Mouse (Mus musculus) MEL (cell line): ENCODE measurements at regions not wholly inside any gene's neighbourhood (a gene's known extent, or its start where the extent isn't known, plus 50 kb on each side); places are given as distances from the start of the nearest gene placed in this dataset.

Experiments
- DNase-seq: peaks from one replicate; pipeline ENCODE4 v3.0.0; 2011; ENCODE audit warnings: low read depth, low spot score
- H3K27ac ChIP-seq: 2 replicates; pipeline ENCODE4 v1.5.1; 2012; ENCODE audit warnings: low read depth, mild to moderate bottlenecking, control low read depth, low read length, moderate library complexity; ENCODE audit not compliant: control insufficient read depth
- H3K27me3 ChIP-seq, 2 experiments: fragments of 150-350 bp in 1 of 2; sonication (generic) in 1 of 2; 2 replicates each; pipeline ENCODE4 v1.6.1; 2012; ENCODE audit warnings: low read length in 2 of 2, mild to moderate bottlenecking in 2 of 2, improper control_type of control experiment in 1 of 2, moderate library complexity in 1 of 2; ENCODE audit not compliant: insufficient read depth in 2 of 2, control insufficient read depth in 1 of 2
- H3K36me3 ChIP-seq, 2 experiments: 2 replicates each; pipeline ENCODE4 v1.6.1; 2012 to 2014; ENCODE audit warnings: low read length in 2 of 2, improper control_type of control experiment in 1 of 2, inconsistent platforms in 1 of 2, mild to moderate bottlenecking in 1 of 2; ENCODE audit not compliant: insufficient read depth in 2 of 2, control insufficient read depth in 1 of 2
- H3K4me1 ChIP-seq, 2 experiments: fragments of 150-350 bp in 1 of 2; sonication (generic) in 1 of 2; 2 replicates each; pipeline ENCODE4 v1.6.1; 2012; ENCODE audit warnings: low read length in 2 of 2, improper control_type of control experiment in 1 of 2, mild to moderate bottlenecking in 1 of 2; ENCODE audit not compliant: insufficient read depth in 2 of 2, control insufficient read depth in 1 of 2
- H3K4me3 ChIP-seq, 2 experiments: fragments of 150-350 bp in 1 of 2; sonication (generic) in 1 of 2; 2 replicates each; pipeline ENCODE4 v1.5.1; 2012; ENCODE audit warnings: low read depth in 2 of 2, low read length in 2 of 2, mild to moderate bottlenecking in 2 of 2, moderate library complexity in 2 of 2, control low read depth in 1 of 2, improper control_type of control experiment in 1 of 2; ENCODE audit not compliant: control insufficient read depth in 1 of 2, insufficient read depth in 1 of 2
- H3K79me2 ChIP-seq: 2 replicates; pipeline ENCODE4 v1.6.1; 2012; ENCODE audit warnings: mild to moderate bottlenecking, low read length, moderate library complexity; ENCODE audit not compliant: control insufficient read depth, poor library complexity, insufficient read depth
- H3K9ac ChIP-seq: 2 replicates; pipeline ENCODE4 v1.6.1; 2012; ENCODE audit warnings: low read depth, mild to moderate bottlenecking, control low read depth, low read length, moderate library complexity; ENCODE audit not compliant: control insufficient read depth, poor library complexity, severe bottlenecking
- H3K9me3 ChIP-seq: fragments of 150-350 bp; sonication (generic); replicated peaks from 2 replicates; pipeline ENCODE4 v1.6.1; 2012; ENCODE audit warnings: mild to moderate bottlenecking, low read length, improper control_type of control experiment, moderate library complexity; ENCODE audit not compliant: insufficient read depth
- BHLHE40 ChIP-seq: IDR thresholded peaks from 2 replicates; pipeline ENCODE4 v1.6.1; 2012; ENCODE audit warnings: low read depth, mild to moderate bottlenecking, inconsistent platforms, low read length, improper control_type of control experiment, borderline replicate concordance
- CTCF ChIP-seq, 3 experiments: IDR thresholded peaks in 2 of 3; conservative IDR thresholded peaks in 1 of 3; 2 replicates each; pipeline ENCODE4 v1.5.1; 2011 to 2012; ENCODE audit warnings: low read length in 3 of 3, low read depth in 2 of 3, mild to moderate bottlenecking in 2 of 3, improper control_type of control experiment in 1 of 3, inconsistent platforms in 1 of 3, mixed read lengths in 1 of 3, moderate library complexity in 1 of 3; ENCODE audit not compliant: control insufficient read depth in 1 of 3, insufficient read depth in 1 of 3, poor library complexity in 1 of 3, severe bottlenecking in 1 of 3
- ETS1 ChIP-seq: IDR thresholded peaks from 2 replicates; pipeline ENCODE4 v1.6.1; 2012; ENCODE audit warnings: low read depth, mild to moderate bottlenecking, inconsistent platforms, low read length, improper control_type of control experiment, moderate library complexity
- GABPA ChIP-seq: IDR thresholded peaks from 2 replicates; pipeline ENCODE4 v1.6.1; 2012; ENCODE audit warnings: low read depth, mild to moderate bottlenecking, inconsistent platforms, low read length, improper control_type of control experiment, moderate library complexity
- GATA1 ChIP-seq: IDR thresholded peaks from 2 replicates; pipeline ENCODE4 v1.6.1; 2011; ENCODE audit warnings: low read depth, low read length, improper control_type of control experiment
- HCFC1 ChIP-seq: IDR thresholded peaks from 2 replicates; pipeline ENCODE4 v1.6.1; 2012; ENCODE audit warnings: low read depth, mild to moderate bottlenecking, inconsistent platforms, low read length, improper control_type of control experiment, moderate library complexity
- JUND ChIP-seq: IDR thresholded peaks from 2 replicates; pipeline ENCODE4 v1.6.1; 2011; ENCODE audit warnings: low read depth, mild to moderate bottlenecking, improper control_type of control experiment, low read length
- KAT2A ChIP-seq: conservative IDR thresholded peaks from 2 replicates; pipeline ENCODE4 v1.6.1; 2012; ENCODE audit warnings: low read depth, low read length, improper control_type of control experiment, inconsistent platforms
- MAFK ChIP-seq: IDR thresholded peaks from 2 replicates; pipeline ENCODE4 v1.6.1; 2011; ENCODE audit warnings: low read depth, mild to moderate bottlenecking, low read length, improper control_type of control experiment, borderline replicate concordance
- MAZ ChIP-seq: IDR thresholded peaks from 2 replicates; pipeline ENCODE4 v1.6.1; 2012; ENCODE audit warnings: low read depth, mild to moderate bottlenecking, inconsistent platforms, low read length, improper control_type of control experiment
- MXI1 ChIP-seq: IDR thresholded peaks from 2 replicates; pipeline ENCODE4 v1.6.1; 2011; ENCODE audit warnings: mild to moderate bottlenecking, low read depth, low read length, improper control_type of control experiment
- MYB ChIP-seq: IDR thresholded peaks from 2 replicates; pipeline ENCODE4 v1.6.1; 2011; ENCODE audit warnings: mild to moderate bottlenecking, low read depth, low read length, improper control_type of control experiment
- NRF1 ChIP-seq: IDR thresholded peaks from 2 replicates; pipeline ENCODE4 v1.6.1; 2014; ENCODE audit warnings: low read depth, mild to moderate bottlenecking, inconsistent platforms, low read length, improper control_type of control experiment, moderate library complexity; ENCODE audit not compliant: poor library complexity, insufficient read depth, severe bottlenecking
- POLR2AphosphoS5 ChIP-seq: IDR thresholded peaks from 2 replicates; pipeline ENCODE4 v1.6.1; 2012; ENCODE audit warnings: low read depth, borderline replicate concordance, mild to moderate bottlenecking, inconsistent platforms, low read length, moderate library complexity, mixed read lengths
- RCOR1 ChIP-seq: IDR thresholded peaks from 2 replicates; pipeline ENCODE4 v1.6.1; 2012; ENCODE audit warnings: low read depth, mild to moderate bottlenecking, inconsistent platforms, low read length, improper control_type of control experiment
- SIN3A ChIP-seq: IDR thresholded peaks from 2 replicates; pipeline ENCODE4 v1.6.1; 2012; ENCODE audit warnings: low read length, improper control_type of control experiment, inconsistent platforms
- TAL1 ChIP-seq: IDR thresholded peaks from 2 replicates; pipeline ENCODE4 v1.6.1; 2012; ENCODE audit warnings: mild to moderate bottlenecking, inconsistent platforms, low read length, moderate library complexity, mixed read lengths
- ZKSCAN1 ChIP-seq: IDR thresholded peaks from 2 replicates; pipeline ENCODE4 v1.6.1; 2012; ENCODE audit warnings: low read depth, mild to moderate bottlenecking, inconsistent platforms, low read length, improper control_type of control experiment, moderate library complexity

DNA sequence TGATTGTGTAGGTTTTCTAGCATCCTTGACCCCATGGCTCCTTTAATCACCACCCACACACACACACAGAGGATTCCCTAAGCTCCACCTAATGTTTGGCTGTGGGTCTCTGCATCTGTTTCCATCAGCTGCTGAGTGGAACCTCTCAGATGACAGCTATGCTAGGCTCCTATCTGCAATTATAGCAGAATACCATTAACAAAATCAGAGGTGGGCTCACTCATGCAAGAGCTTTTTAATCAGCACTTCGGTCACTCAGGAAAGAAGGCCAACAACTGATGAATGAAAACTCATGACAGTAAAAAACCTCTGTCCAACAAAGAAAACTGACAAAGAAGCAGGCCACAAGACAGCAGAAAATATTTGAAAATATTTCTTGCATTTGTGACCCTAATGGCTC, 147.1 kb upstream of the Irak1bp1 start:
- no peaks in the 10 kb centered on the region for H3K79me2 ChIP-seq
- no peaks in the 10 kb centered on the region for H3K27me3 ChIP-seq

DNA sequence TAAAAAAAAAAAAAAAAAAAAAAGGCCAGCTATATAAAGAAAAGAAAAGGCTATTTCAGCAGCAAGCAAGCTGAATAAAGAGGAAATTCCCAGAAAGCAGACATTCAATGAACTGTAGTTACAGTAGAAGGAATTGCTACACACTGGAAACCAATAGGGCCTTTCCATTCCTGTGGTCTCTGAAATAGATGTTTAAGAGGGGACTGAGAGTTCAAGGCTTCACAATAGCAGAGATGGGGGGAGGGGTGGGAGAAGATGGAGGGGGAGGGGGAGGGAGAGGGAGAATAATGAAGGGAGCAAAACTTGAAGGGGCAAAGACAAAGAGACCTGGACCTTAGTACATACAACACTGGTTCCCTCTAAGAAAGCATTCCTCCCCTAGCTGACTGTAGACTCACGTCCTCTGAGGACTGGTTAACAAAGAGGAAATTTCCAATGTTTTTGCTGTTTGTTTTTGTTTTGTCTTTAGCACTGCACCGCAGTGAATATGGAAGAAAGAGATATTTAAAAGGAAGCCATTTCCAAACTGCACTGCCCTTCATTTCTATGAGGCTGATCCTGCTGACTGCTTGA, 119.8 kb upstream of the Irak1bp1 start:
- Histone ChIP-seq H3K27ac (no peak overlapping the region), H3K4me3 (no peak overlapping the region)

More for the DNA sequence above, 147.1 kb upstream of the Irak1bp1 start:
- TF ChIP-seq NRF1 (no peak), KAT2A (no peak), CTCF (IDR thresholded peaks at IDR 0.05 in 2 of 3, conservative IDR thresholded peaks at IDR 0.05 in 1 of 3; ENCODE audit: control insufficient read depth in 1 of 3, insufficient read depth in 1 of 3, low read depth in 2 of 3, low read length in 3 of 3, poor library complexity in 1 of 3, severe bottlenecking in 1 of 3) (no peak)
- H3K9me3 ChIP-seq: no peaks in the 10 kb centered on the region
- no peak overlapping the region for H3K4me3 ChIP-seq
- DNase-seq: no peak
- no peak overlapping the region for H3K9ac ChIP-seq
- H3K4me1 ChIP-seq: no peaks in the 10 kb centered on the region
- no peaks in the 10 kb centered on the region for H3K36me3 ChIP-seq
- no peak overlapping the region for H3K27ac ChIP-seq

DNA sequence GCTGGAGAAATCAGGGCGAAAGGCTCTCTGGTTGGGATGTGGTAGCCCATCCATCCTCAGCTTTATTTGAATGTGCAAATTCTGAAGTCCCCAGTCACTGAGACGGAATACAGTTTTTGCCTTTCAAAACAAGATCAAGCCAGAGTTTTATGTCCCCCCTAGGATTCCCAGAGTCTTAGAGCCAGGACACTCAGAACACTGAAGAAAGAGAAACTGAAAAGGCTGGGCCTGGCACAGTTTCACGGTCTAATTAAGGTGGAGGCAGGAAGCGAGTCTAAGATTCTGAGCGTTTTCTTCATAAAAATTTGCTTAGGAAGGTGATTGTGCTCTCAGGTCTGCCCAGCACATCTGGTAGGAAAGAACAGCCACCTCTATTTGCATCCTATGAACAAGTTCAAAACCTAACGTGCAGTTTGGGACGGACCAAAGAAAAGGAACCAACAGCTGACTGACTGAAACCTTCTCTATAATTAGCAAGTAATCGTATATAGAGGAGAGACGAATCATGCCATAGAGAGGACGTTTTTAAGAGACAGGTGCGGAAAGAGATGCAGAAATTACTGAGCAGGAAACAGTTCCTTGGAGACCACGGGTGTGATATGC, 119.2 kb upstream of the Irak1bp1 start:
- no peak for DNase-seq
- Histone ChIP-seq H3K36me3 (peaks cover 0 to 18% of the 10 kb centered on the region in 2 experiments; a peak in 2 of 4 replicates), H3K79me2 (no peaks in the 10 kb centered on the region), H3K4me3 (no peak overlapping the region), H3K9me3 (no peaks in the 10 kb centered on the region), H3K27me3 (no peaks in the 10 kb centered on the region), H3K4me1 (peaks cover 6 to 9% of the 10 kb centered on the region in 2 experiments), H3K27ac (no peak overlapping the region), H3K9ac (no peak overlapping the region)
- TF ChIP-seq RCOR1: no peak
- no peak for TF ChIP-seq MYB
- TF ChIP-seq HCFC1: no peak
- no peak for TF ChIP-seq TAL1
- no peak for TF ChIP-seq SIN3A
- TF ChIP-seq BHLHE40: no peak
- TF ChIP-seq POLR2AphosphoS5: no peak
- no peak for TF ChIP-seq ETS1
- no peak for TF ChIP-seq MXI1

More for the DNA sequence above, 119.8 kb upstream of the Irak1bp1 start:
- TF ChIP-seq JUND: no peak
- TF ChIP-seq POLR2AphosphoS5: no peak
- TF ChIP-seq MXI1: no peak
- TF ChIP-seq CTCF (IDR thresholded peaks at IDR 0.05 in 2 of 3, conservative IDR thresholded peaks at IDR 0.05 in 1 of 3; ENCODE audit: control insufficient read depth in 1 of 3, insufficient read depth in 1 of 3, low read depth in 2 of 3, low read length in 3 of 3, poor library complexity in 1 of 3, severe bottlenecking in 1 of 3): no peak
- no peak for TF ChIP-seq GABPA
- no peak for TF ChIP-seq KAT2A
- TF ChIP-seq MAZ: no peak
- no peak for TF ChIP-seq BHLHE40
- TF ChIP-seq MAFK: no peak
- TF ChIP-seq GATA1: no peak
- no peak for TF ChIP-seq ETS1
- TF ChIP-seq ZKSCAN1: no peak
- H3K4me1 ChIP-seq: peaks cover 6 to 9% of the 10 kb centered on the region in 2 experiments
- no peaks in the 10 kb centered on the region for H3K79me2 ChIP-seq
- peaks cover 0 to 17% of the 10 kb centered on the region in 2 experiments; a peak in 2 of 4 replicates for H3K36me3 ChIP-seq
- no peak for DNase-seq
- H3K9me3 ChIP-seq: no peaks in the 10 kb centered on the region
- no peak overlapping the region for H3K9ac ChIP-seq
- no peaks in the 10 kb centered on the region for H3K27me3 ChIP-seq
